In the genomic region with DNA sequence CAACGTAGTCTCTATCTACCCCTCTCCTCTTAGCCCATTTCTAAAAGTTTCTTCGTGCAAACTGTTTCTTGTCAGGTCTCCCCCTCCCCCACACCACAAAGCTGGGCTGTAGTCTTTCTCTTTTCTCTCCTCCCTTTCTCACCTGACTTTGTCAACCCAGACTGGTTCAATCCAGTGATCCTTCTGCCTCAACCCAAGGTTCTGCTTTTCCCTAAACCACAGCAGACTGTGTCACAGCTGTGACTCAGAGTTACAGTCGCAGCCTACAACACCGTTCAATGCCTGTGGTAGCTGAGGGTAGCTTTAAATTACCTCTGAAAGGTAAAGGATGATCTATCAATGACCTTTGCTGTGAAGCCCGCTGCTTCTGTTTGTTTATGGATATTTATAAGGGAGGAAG, we compare ENCODE assay signal across 27 mouse cellular contexts. TPM values are rescaled to one million over a fixed set of nuclear protein-coding genes. Genes with fewer than 3 reads are reported as not detected.
"Had no signal": no experiment of that assay in that cellular context is flagged by ENCODE, and none has a peak within 500 bp of the region (broad histone marks: within the 10 kb centered on the region; RNA-seq: fewer than 3 reads in every experiment).

No protein-coding gene starts in this region.

- ATAC-seq: liver, embryonic 12.5 days; midbrain, embryonic 13.5 days; midbrain, embryonic 16.5 days had no signal

- H3K27me3 ChIP-seq: liver, embryonic 15.5 days had no signal

- H3K27ac ChIP-seq: kidney, embryonic 15.5 days; limb, embryonic 10.5 days; limb, embryonic 13.5 days; liver, embryonic 12.5 days; liver, embryonic 15.5 days; lung, embryonic 15.5 days; macrophage; midbrain, embryonic 10.5 days; midbrain, embryonic 13.5 days; neural tube, embryonic 13.5 days; stomach, postnatal 0 days had no signal

- H3K9ac ChIP-seq: kidney, embryonic 15.5 days; limb, embryonic 13.5 days; liver, embryonic 12.5 days; liver, embryonic 15.5 days; lung, embryonic 15.5 days; midbrain, embryonic 13.5 days; neural tube, embryonic 13.5 days had no signal

- H3K9me3 ChIP-seq: kidney, embryonic 15.5 days; limb, embryonic 10.5 days; limb, embryonic 13.5 days; liver, embryonic 12.5 days; liver, embryonic 15.5 days; lung, embryonic 15.5 days; megakaryocyte, embryonic 14.5 days; midbrain, embryonic 10.5 days; midbrain, embryonic 13.5 days; neural tube, embryonic 13.5 days had no signal

- DNase-seq: kidney, adult 11 months; kidney, adult 8-10 months; kidney, postnatal 10 days; kidney, postnatal 36 days; lung, adult 18-20 months; lung, postnatal 14 days; right cerebral cortex, adult 18-20 months; right cerebral cortex, postnatal 14 days; right cerebral cortex, postnatal 4 days; thymus, adult 2 months; thymus, postnatal 14 days; thymus, postnatal 4 days had no signal

- H3K36me3 ChIP-seq: kidney, embryonic 15.5 days; limb, embryonic 10.5 days; limb, embryonic 13.5 days; liver, embryonic 12.5 days; liver, embryonic 15.5 days; lung, embryonic 15.5 days; midbrain, embryonic 10.5 days; midbrain, embryonic 13.5 days; neural tube, embryonic 13.5 days had no signal

- H3K4me3 ChIP-seq: kidney, embryonic 15.5 days; limb, embryonic 10.5 days; limb, embryonic 13.5 days; liver, embryonic 12.5 days; liver, embryonic 15.5 days; lung, embryonic 15.5 days; megakaryocyte, embryonic 14.5 days; midbrain, embryonic 10.5 days; midbrain, embryonic 13.5 days; myocyte; neural tube, embryonic 13.5 days had no signal

- H3K4me1 ChIP-seq: limb, embryonic 10.5 days; limb, embryonic 13.5 days; midbrain, embryonic 10.5 days; midbrain, embryonic 13.5 days; neural tube, embryonic 13.5 days had no signal

- H3K4me2 ChIP-seq: kidney, embryonic 15.5 days; limb, embryonic 13.5 days; lung, embryonic 15.5 days; midbrain, embryonic 13.5 days; neural tube, embryonic 13.5 days had no signal

RNA-seq across cellular contexts. Expression of a gene that starts 21.3 kb away (rescaled TPM):
- total RNA-seq: monocyte, adult 5-6 weeks had no signal
- polyA plus RNA-seq: macrophage, myocyte had no signal
